Mouse (Mus musculus): ENCODE measurements at regions not wholly inside any gene's neighbourhood (a gene's known extent, or its start where the extent isn't known, plus 50 kb on each side); places are given as distances from the start of the nearest gene placed in this dataset.

DNA sequence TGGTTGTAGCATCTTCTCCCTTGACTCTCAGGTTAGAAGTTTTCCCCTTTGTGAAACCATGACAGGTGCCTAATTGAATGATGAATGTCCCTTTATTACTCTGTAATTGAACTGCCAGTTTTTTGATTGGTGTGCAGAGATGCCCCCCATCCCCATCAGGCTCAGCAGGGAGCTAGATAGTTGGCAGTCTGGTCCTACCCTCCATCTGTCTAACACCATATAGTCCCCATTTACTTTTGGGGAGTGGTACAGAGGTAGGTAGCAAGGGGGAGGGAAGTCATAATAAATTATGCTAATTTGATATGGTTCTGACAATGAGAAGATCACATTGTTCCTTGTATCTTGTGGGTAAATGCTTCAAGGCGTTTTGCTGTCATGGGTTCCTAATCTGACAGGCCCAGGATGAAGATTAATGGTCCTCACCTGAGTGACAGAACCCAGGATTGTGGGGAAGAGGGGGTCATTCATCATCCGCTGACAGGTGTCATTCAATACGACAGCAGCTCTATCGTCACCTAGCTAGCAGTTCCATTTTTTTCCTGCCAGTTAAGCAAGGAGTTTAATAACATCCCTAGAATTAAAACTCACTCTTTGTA, 122.3 kb upstream of the Etaa1 start:
- no peak overlapping the region for H3K9ac ChIP-seq (ENCODE audit: insufficient read depth, low read depth, low read length, poor library complexity, severe bottlenecking)
- no peak overlapping the region for H3K27ac ChIP-seq (ENCODE audit: insufficient read depth, low read depth, low read length, poor library complexity, severe bottlenecking)
- H3K36me3 ChIP-seq (ENCODE audit: control insufficient read depth, insufficient read depth, low read length, poor library complexity, severe bottlenecking) = no peaks in the 10 kb centered on the region
- no peaks in the 10 kb centered on the region for H3K9me3 ChIP-seq (ENCODE audit: control insufficient read depth, insufficient read depth, low read depth, low read length)
- TF ChIP-seq ZNF384 (IDR thresholded peaks at IDR 0.05; ENCODE audit: low read depth, low read length) (no peak), ZC3H11A (IDR thresholded peaks at IDR 0.05; ENCODE audit: borderline replicate concordance, low read depth, low read length) (no peak)
- in situ Hi-C loops (cut with MboI; ENCODE audit: low sequenced_read_pairs in 2 of 2, unreplicated experiment in 2 of 2) = no loop called here
- H3K4me1 ChIP-seq (ENCODE audit: control insufficient read depth in 2 of 2, insufficient read depth in 2 of 2, low read length in 2 of 2, poor library complexity in 1 of 2) = no peaks in the 10 kb centered on the region
- no peak overlapping the region for H3K4me3 ChIP-seq (ENCODE audit: insufficient read depth in 1 of 2, low read depth in 1 of 2, low read length in 2 of 2, poor library complexity in 1 of 2, severe bottlenecking in 1 of 2)
- DNase-seq (ENCODE audit: low read depth, low spot score) = no peak

GRCm38 (mm10) chr11:18070586-18071306, 117.1 kb upstream of the Etaa1 start:
- in situ Hi-C loops (cut with MboI; ENCODE audit: low sequenced_read_pairs in 2 of 2, unreplicated experiment in 2 of 2) = no loop called here
- Histone ChIP-seq H3K36me3 (ENCODE audit: control insufficient read depth, insufficient read depth, low read length, poor library complexity, severe bottlenecking) (no peaks in the 10 kb centered on the region), H3K4me3 (ENCODE audit: insufficient read depth in 1 of 2, low read depth in 1 of 2, low read length in 2 of 2, poor library complexity in 1 of 2, severe bottlenecking in 1 of 2) (no peak overlapping the region), H3K9me3 (ENCODE audit: control insufficient read depth, insufficient read depth, low read depth, low read length) (no peaks in the 10 kb centered on the region), H3K4me1 (ENCODE audit: control insufficient read depth in 2 of 2, insufficient read depth in 2 of 2, low read length in 2 of 2, poor library complexity in 1 of 2) (no peaks in the 10 kb centered on the region), H3K9ac (ENCODE audit: insufficient read depth, low read depth, low read length, poor library complexity, severe bottlenecking) (no peak overlapping the region), H3K27ac (ENCODE audit: insufficient read depth, low read depth, low read length, poor library complexity, severe bottlenecking) (no peak overlapping the region)
- DNase-seq (ENCODE audit: low read depth, low spot score) = no peak
- TF ChIP-seq HCFC1 (IDR thresholded peaks at IDR 0.05; ENCODE audit: borderline replicate concordance, insufficient read depth, low read length) (no peak), ZC3H11A (IDR thresholded peaks at IDR 0.05; ENCODE audit: borderline replicate concordance, low read depth, low read length) (no peak), ZNF384 (IDR thresholded peaks at IDR 0.05; ENCODE audit: low read depth, low read length) (no peak), CHD2 (IDR thresholded peaks at IDR 0.05; ENCODE audit: low read depth, low read length) (no peak), MAFK (IDR thresholded peaks at IDR 0.05; ENCODE audit: insufficient read depth, low read depth, low read length) (no peak)

- Histone ChIP-seq H3K9me3 (ENCODE audit: control insufficient read depth, insufficient read depth, low read depth, low read length) (no peaks in the 10 kb centered on the region), H3K9ac (ENCODE audit: insufficient read depth, low read depth, low read length, poor library complexity, severe bottlenecking) (no peak overlapping the region), H3K4me1 (ENCODE audit: control insufficient read depth in 2 of 2, insufficient read depth in 2 of 2, low read length in 2 of 2, poor library complexity in 1 of 2) (no peaks in the 10 kb centered on the region), H3K36me3 (ENCODE audit: control insufficient read depth, insufficient read depth, low read length, poor library complexity, severe bottlenecking) (no peaks in the 10 kb centered on the region), H3K4me3 (ENCODE audit: insufficient read depth in 1 of 2, low read depth in 1 of 2, low read length in 2 of 2, poor library complexity in 1 of 2, severe bottlenecking in 1 of 2) (no peak overlapping the region), H3K27ac (ENCODE audit: insufficient read depth, low read depth, low read length, poor library complexity, severe bottlenecking) (no peak overlapping the region)
- TF ChIP-seq CHD2 (IDR thresholded peaks at IDR 0.05; ENCODE audit: low read depth, low read length) (no peak), ZNF384 (IDR thresholded peaks at IDR 0.05; ENCODE audit: low read depth, low read length) (no peak), MAFK (IDR thresholded peaks at IDR 0.05; ENCODE audit: insufficient read depth, low read depth, low read length) (no peak), HCFC1 (IDR thresholded peaks at IDR 0.05; ENCODE audit: borderline replicate concordance, insufficient read depth, low read length) (no peak), ZC3H11A (IDR thresholded peaks at IDR 0.05; ENCODE audit: borderline replicate concordance, low read depth, low read length) (no peak)
- DNase-seq (ENCODE audit: low read depth, low spot score) = no peak
- in situ Hi-C loops (cut with MboI; ENCODE audit: low sequenced_read_pairs in 2 of 2, unreplicated experiment in 2 of 2) = no loop called here
Measured at GRCm38 (mm10) chr11:18070032-18070374, 116.3 kb upstream of the Etaa1 start.

DNA sequence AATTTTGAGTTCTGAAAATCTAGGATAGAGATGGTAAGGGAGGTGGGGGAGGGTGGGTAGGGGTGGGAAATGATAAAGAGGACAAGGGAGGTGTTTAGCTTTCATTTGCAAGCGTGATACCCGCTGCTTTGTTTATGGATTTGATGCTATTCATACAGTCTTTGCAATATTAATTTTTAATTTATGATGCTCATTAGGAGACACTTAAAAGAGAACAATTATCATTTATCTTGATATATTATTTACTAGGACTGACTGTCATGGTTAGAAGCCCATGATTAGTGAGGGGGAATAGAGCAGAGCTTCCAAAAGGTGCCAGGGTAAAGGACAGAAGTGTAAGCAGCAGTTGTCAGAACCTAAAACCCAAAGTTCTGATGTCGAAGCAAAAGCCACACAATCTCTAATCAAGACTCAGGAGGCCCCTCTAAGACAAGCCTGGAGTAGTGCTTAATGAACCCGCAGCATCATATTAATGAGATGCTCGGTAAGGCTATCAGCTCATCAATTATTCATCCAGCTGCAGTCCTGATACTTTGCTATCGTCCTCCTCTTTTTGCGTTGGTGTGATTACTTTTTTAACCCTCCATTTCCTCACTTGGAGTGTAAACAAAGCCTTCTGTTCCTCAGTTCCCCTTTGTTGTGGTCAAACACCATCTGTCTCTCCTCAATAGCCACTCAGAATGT, 115.8 kb upstream of the Etaa1 start:
- DNase-seq (ENCODE audit: low read depth, low spot score) = no peak
- Histone ChIP-seq H3K9ac (ENCODE audit: insufficient read depth, low read depth, low read length, poor library complexity, severe bottlenecking) (no peak overlapping the region), H3K4me3 (ENCODE audit: insufficient read depth in 1 of 2, low read depth in 1 of 2, low read length in 2 of 2, poor library complexity in 1 of 2, severe bottlenecking in 1 of 2) (no peak overlapping the region), H3K36me3 (ENCODE audit: control insufficient read depth, insufficient read depth, low read length, poor library complexity, severe bottlenecking) (no peaks in the 10 kb centered on the region), H3K27ac (ENCODE audit: insufficient read depth, low read depth, low read length, poor library complexity, severe bottlenecking) (no peak overlapping the region), H3K9me3 (ENCODE audit: control insufficient read depth, insufficient read depth, low read depth, low read length) (no peaks in the 10 kb centered on the region), H3K4me1 (ENCODE audit: control insufficient read depth in 2 of 2, insufficient read depth in 2 of 2, low read length in 2 of 2, poor library complexity in 1 of 2) (no peaks in the 10 kb centered on the region)
- in situ Hi-C loops (cut with MboI; ENCODE audit: low sequenced_read_pairs in 2 of 2, unreplicated experiment in 2 of 2) = no loop called here
- TF ChIP-seq ZNF384 (IDR thresholded peaks at IDR 0.05; ENCODE audit: low read depth, low read length) (no peak), HCFC1 (IDR thresholded peaks at IDR 0.05; ENCODE audit: borderline replicate concordance, insufficient read depth, low read length) (no peak), ZC3H11A (IDR thresholded peaks at IDR 0.05; ENCODE audit: borderline replicate concordance, low read depth, low read length) (no peak), CHD2 (IDR thresholded peaks at IDR 0.05; ENCODE audit: low read depth, low read length) (no peak), MAFK (IDR thresholded peaks at IDR 0.05; ENCODE audit: insufficient read depth, low read depth, low read length) (no peak)

Measured in ES-E14 (cell line).